Mouse (Mus musculus): ENCODE measurements around the gene Susd2. TPM values are rescaled to one million over a fixed set of nuclear protein-coding genes. Genes with fewer than 3 reads are reported as not detected.
A peak's percentile ranks its signal among the peaks of the same experiment; 100 is the strongest.

Gene Susd2
- polyA plus RNA-seq, 1 experiment from 2014 or later = 0.07 TPM

GRCm38 (mm10) chr10:75626991-75627390, 16.8 kb downstream of the Susd2 start:
- Histone ChIP-seq H3K27ac (no peak overlapping the region), H3K4me3 (ENCODE audit: inconsistent target) (no peak overlapping the region), H3K36me3 (ENCODE audit: inconsistent target) (no peaks in the 10 kb centered on the region), H3K79me2 (ENCODE audit: inconsistent target) (no peaks in the 10 kb centered on the region)
- WGBS (ENCODE audit: missing documents) = 76% methylated on average over 3 of the region's 3 CpGs

GRCm38 (mm10) chr10:75625920-75626319, 17.9 kb downstream of the Susd2 start:
- 68% methylated on average over 6 of the region's 6 CpGs for WGBS (ENCODE audit: missing documents)
- Histone ChIP-seq H3K27ac (no peak overlapping the region), H3K4me3 (ENCODE audit: inconsistent target) (no peak overlapping the region), H3K36me3 (ENCODE audit: inconsistent target) (no peaks in the 10 kb centered on the region), H3K79me2 (ENCODE audit: inconsistent target) (no peaks in the 10 kb centered on the region)

GRCm38 (mm10) chr10:75620818-75621217, 23.0 kb downstream of the Susd2 start:
- WGBS (ENCODE audit: missing documents) = 60% methylated on average over 3 of the region's 3 CpGs
- Histone ChIP-seq H3K79me2 (ENCODE audit: inconsistent target) (no peaks in the 10 kb centered on the region), H3K27ac (no peak overlapping the region), H3K36me3 (ENCODE audit: inconsistent target) (no peaks in the 10 kb centered on the region), H3K4me3 (ENCODE audit: inconsistent target) (no peak overlapping the region)

GRCm38 (mm10) chr10:75616044-75616443, 27.8 kb downstream of the Susd2 start:
- Histone ChIP-seq H3K36me3 (ENCODE audit: inconsistent target) (no peaks in the 10 kb centered on the region), H3K4me3 (ENCODE audit: inconsistent target) (no peak overlapping the region), H3K27ac (no peak overlapping the region), H3K79me2 (ENCODE audit: inconsistent target) (no peaks in the 10 kb centered on the region)
- 63% methylated on average over 4 of the region's 4 CpGs for WGBS (ENCODE audit: missing documents)

GRCm38 (mm10) chr10:75610486-75610885, 33.3 kb downstream of the Susd2 start:
- Histone ChIP-seq H3K79me2 (ENCODE audit: inconsistent target) (no peaks in the 10 kb centered on the region), H3K27ac (no peak overlapping the region), H3K36me3 (ENCODE audit: inconsistent target) (no peaks in the 10 kb centered on the region), H3K4me3 (ENCODE audit: inconsistent target) (no peak overlapping the region)
- WGBS (ENCODE audit: missing documents) = 93% methylated on average over 7 of the region's 7 CpGs

GRCm38 (mm10) chr10:75608975-75609374, 34.8 kb downstream of the Susd2 start:
- Histone ChIP-seq H3K36me3 (ENCODE audit: inconsistent target) (no peaks in the 10 kb centered on the region), H3K27ac (no peak overlapping the region), H3K79me2 (ENCODE audit: inconsistent target) (no peaks in the 10 kb centered on the region), H3K4me3 (ENCODE audit: inconsistent target) (no peak overlapping the region)
- 98% methylated on average over 8 of the region's 11 CpGs for WGBS (ENCODE audit: missing documents)

GRCm38 (mm10) chr10:75607253-75607652, 36.6 kb downstream of the Susd2 start:
- no peaks in the 10 kb centered on the region for H3K79me2 ChIP-seq (ENCODE audit: inconsistent target)
- no peaks in the 10 kb centered on the region for H3K36me3 ChIP-seq (ENCODE audit: inconsistent target)
- 99% methylated on average over 4 of the region's 4 CpGs for WGBS (ENCODE audit: missing documents)
- H3K4me3 ChIP-seq (ENCODE audit: inconsistent target) = no peak overlapping the region
- no peak overlapping the region for H3K27ac ChIP-seq

GRCm38 (mm10) chr10:75605162-75605846, 38.5 kb downstream of the Susd2 start:
- 56% methylated on average over 11 of the region's 11 CpGs for WGBS (ENCODE audit: missing documents)
- H3K79me2 ChIP-seq (ENCODE audit: inconsistent target) = no peaks in the 10 kb centered on the region
- no peak overlapping the region for H3K4me3 ChIP-seq (ENCODE audit: inconsistent target)
- no peaks in the 10 kb centered on the region for H3K36me3 ChIP-seq (ENCODE audit: inconsistent target)
- H3K27ac ChIP-seq = no peak overlapping the region

- Histone ChIP-seq H3K4me3 (ENCODE audit: inconsistent target) (no peak overlapping the region), H3K27ac (no peak overlapping the region), H3K36me3 (ENCODE audit: inconsistent target) (no peaks in the 10 kb centered on the region), H3K79me2 (ENCODE audit: inconsistent target) (no peaks in the 10 kb centered on the region)
- 97% methylated on average over 7 of the region's 7 CpGs for WGBS (ENCODE audit: missing documents)
Measured at GRCm38 (mm10) chr10:75600189-75600730, 43.5 kb downstream of the Susd2 start.

- Histone ChIP-seq H3K79me2 (ENCODE audit: inconsistent target) (no peaks in the 10 kb centered on the region), H3K4me3 (ENCODE audit: inconsistent target) (no peak overlapping the region), H3K36me3 (ENCODE audit: inconsistent target) (no peaks in the 10 kb centered on the region), H3K27ac (no peak overlapping the region)
- WGBS (ENCODE audit: missing documents) = 93% methylated on average over 8 of the region's 8 CpGs
Measured at GRCm38 (mm10) chr10:75595981-75596380, 47.8 kb downstream of the Susd2 start.

- Histone ChIP-seq H3K4me3 (ENCODE audit: inconsistent target) (no peak overlapping the region), H3K79me2 (ENCODE audit: inconsistent target) (no peaks in the 10 kb centered on the region), H3K27ac (no peak overlapping the region), H3K36me3 (ENCODE audit: inconsistent target) (no peaks in the 10 kb centered on the region)
- WGBS (ENCODE audit: missing documents) = 75% methylated on average over 7 of the region's 7 CpGs
Measured at GRCm38 (mm10) chr10:75592585-75592984, 51.2 kb downstream of the Susd2 start.

- H3K4me3 ChIP-seq (ENCODE audit: inconsistent target) = no peak overlapping the region
- no peaks in the 10 kb centered on the region for H3K79me2 ChIP-seq (ENCODE audit: inconsistent target)
- WGBS (ENCODE audit: missing documents) = 45% methylated on average over 12 of the region's 12 CpGs
- no peaks in the 10 kb centered on the region for H3K36me3 ChIP-seq (ENCODE audit: inconsistent target)
- peak overlapping the region; percentile 54 for H3K27ac ChIP-seq
Measured at GRCm38 (mm10) chr10:75591211-75591894, 52.5 kb downstream of the Susd2 start.

- WGBS (ENCODE audit: missing documents) = 15% methylated on average over 16 of the region's 16 CpGs
- Histone ChIP-seq H3K36me3 (ENCODE audit: inconsistent target) (no peaks in the 10 kb centered on the region), H3K27ac (no peak overlapping the region), H3K79me2 (ENCODE audit: inconsistent target) (no peaks in the 10 kb centered on the region), H3K4me3 (ENCODE audit: inconsistent target) (no peak overlapping the region; the same call in 1 of the 2 replicates)
Measured at GRCm38 (mm10) chr10:75589651-75590050, 54.2 kb downstream of the Susd2 start.

- H3K79me2 ChIP-seq (ENCODE audit: inconsistent target) = no peaks in the 10 kb centered on the region
- 6% methylated on average over 5 of the region's 5 CpGs for WGBS (ENCODE audit: missing documents)
- H3K4me3 ChIP-seq (ENCODE audit: inconsistent target) = no peak within 1 kb of the TSS; the same call in 1 of the 2 replicates
- H3K36me3 ChIP-seq (ENCODE audit: inconsistent target) = no peaks in the 10 kb centered on the region
- no peak within 1 kb of the TSS for H3K27ac ChIP-seq
Measured at GRCm38 (mm10) chr10:75589129-75589528, 54.7 kb downstream of the Susd2 start, which contains the start of gene Ggt5. Gene Ggt5 (plus strand): TSS chr10:75589340.

- WGBS (ENCODE audit: missing documents) = 88% methylated on average over 5 of the region's 5 CpGs
- H3K79me2 ChIP-seq (ENCODE audit: inconsistent target) = no peaks in the 10 kb centered on the region
- H3K4me3 ChIP-seq (ENCODE audit: inconsistent target) = no peak overlapping the region
- no peaks in the 10 kb centered on the region for H3K36me3 ChIP-seq (ENCODE audit: inconsistent target)
- no peak overlapping the region for H3K27ac ChIP-seq
Measured at GRCm38 (mm10) chr10:75588336-75588735, 55.5 kb downstream of the Susd2 start.
